Mouse (Mus musculus) kidney, adult 11 months (tissue): ENCODE measurements around the gene Ptms.
A peak's percentile ranks its signal among the peaks of the same experiment; 100 is the strongest.

Experiments
- DNase-seq: peaks from one replicate; pipeline ENCODE4 v3.0.0; 2022

Ptms gene

GRCm38 (mm10) chr6:124919695-124920317 is at the start of gene Ptms:
TSS of gene Ptms (minus strand) at chr6:124920103.
- DNase-seq, result peak; percentile 99

GRCm38 (mm10) chr6:124967766-124968165 is 47.9 kb upstream of the Ptms start:
- DNase-seq, result peak; percentile 19

GRCm38 (mm10) chr6:124966466-124967118 is 46.7 kb upstream of the Ptms start:
- no peak for DNase-seq

- no peak for DNase-seq
Observed at GRCm38 (mm10) chr6:124965747-124966146, 45.8 kb upstream of the Ptms start.

GRCm38 (mm10) chr6:124965088-124965719 is 45.3 kb upstream of the Ptms start, which contains the start of gene Cops7a:
TSS of gene Cops7a (minus strand) at chr6:124965538.
- DNase-seq, result peak; percentile 92

- DNase-seq, result no peak
Observed at GRCm38 (mm10) chr6:124964638-124965037, 44.7 kb upstream of the Ptms start.

GRCm38 (mm10) chr6:124961021-124961420 is 41.1 kb upstream of the Ptms start:
- no peak for DNase-seq

- no peak for DNase-seq
Observed at GRCm38 (mm10) chr6:124959960-124960359, 40.1 kb upstream of the Ptms start.

- DNase-seq, result no peak
Observed at GRCm38 (mm10) chr6:124958127-124958526, 38.2 kb upstream of the Ptms start.

- no peak for DNase-seq
Observed at GRCm38 (mm10) chr6:124955212-124955611, 35.3 kb upstream of the Ptms start.

GRCm38 (mm10) chr6:124953991-124954715 is 34.2 kb upstream of the Ptms start:
- no peak for DNase-seq

GRCm38 (mm10) chr6:124943526-124943925 is 23.6 kb upstream of the Ptms start:
- DNase-seq, result no peak

GRCm38 (mm10) chr6:124941679-124942078 is 21.8 kb upstream of the Ptms start:
- no peak for DNase-seq

- no peak for DNase-seq
Observed at GRCm38 (mm10) chr6:124938554-124938953, 18.7 kb upstream of the Ptms start.

- no peak for DNase-seq
Observed at GRCm38 (mm10) chr6:124937493-124937892, 17.6 kb upstream of the Ptms start.

GRCm38 (mm10) chr6:124936681-124937080 is 16.8 kb upstream of the Ptms start:
- DNase-seq, result no peak

- DNase-seq, result no peak
Observed at GRCm38 (mm10) chr6:124934670-124935069, 14.8 kb upstream of the Ptms start.

- no peak for DNase-seq
Observed at GRCm38 (mm10) chr6:124933127-124933526, 13.2 kb upstream of the Ptms start.

GRCm38 (mm10) chr6:124932314-124932695 is 12.4 kb upstream of the Ptms start:
- DNase-seq, result no peak

- DNase-seq, result no peak
Observed at GRCm38 (mm10) chr6:124931525-124932313, 11.8 kb upstream of the Ptms start.

GRCm38 (mm10) chr6:124930754-124931524 is 11.0 kb upstream of the Ptms start, which contains the start of gene Mlf2:
TSS of gene Mlf2 (plus strand) at chr6:124931386.
- DNase-seq, result peak; percentile 99

- peak; percentile 84 for DNase-seq
Observed at GRCm38 (mm10) chr6:124930231-124930630, 10.3 kb upstream of the Ptms start.
